Mouse (Mus musculus): ENCODE results near the gene Slc15a1. TPM values are rescaled to one million over a fixed set of nuclear protein-coding genes. Genes with fewer than 3 reads are reported as not detected.

Gene Slc15a1
- polyA plus RNA-seq (2012; rRNA removed): 0.03 and 0.07 TPM in 2 replicates

GRCm38 (mm10) chr14:121504781-121505484, at the start of gene Slc15a1:
Gene Slc15a1 (minus strand): TSS chr14:121505252.
- no peak for DNase-seq (ENCODE audit: low read depth)
- TF ChIP-seq CTCF (IDR thresholded peaks at IDR 0.05; ENCODE audit: borderline replicate concordance, extremely low read depth, insufficient read depth, insufficient read length) (no peak), POLR2A (IDR thresholded peaks at IDR 0.05; ENCODE audit: borderline replicate concordance, extremely low read depth, insufficient read depth, insufficient read length, poor library complexity, severe bottlenecking) (no peak)

GRCm38 (mm10) chr14:121553785-121554184, 48.7 kb upstream of the Slc15a1 start:
- TF ChIP-seq CTCF (IDR thresholded peaks at IDR 0.05; ENCODE audit: borderline replicate concordance, extremely low read depth, insufficient read depth, insufficient read length): no peak
- no peak for DNase-seq (ENCODE audit: low read depth)

- DNase-seq (ENCODE audit: low read depth): no peak
- TF ChIP-seq CTCF (IDR thresholded peaks at IDR 0.05; ENCODE audit: borderline replicate concordance, extremely low read depth, insufficient read depth, insufficient read length) (no peak), POLR2A (IDR thresholded peaks at IDR 0.05; ENCODE audit: borderline replicate concordance, extremely low read depth, insufficient read depth, insufficient read length, poor library complexity, severe bottlenecking) (no peak)
These were observed 47.5 kb upstream of the Slc15a1 start for GRCm38 (mm10) chr14:121552586-121552985.

GRCm38 (mm10) chr14:121549834-121550233, 44.8 kb upstream of the Slc15a1 start:
- TF ChIP-seq CTCF (IDR thresholded peaks at IDR 0.05; ENCODE audit: borderline replicate concordance, extremely low read depth, insufficient read depth, insufficient read length): no peak
- TF ChIP-seq POLR2A (IDR thresholded peaks at IDR 0.05; ENCODE audit: borderline replicate concordance, extremely low read depth, insufficient read depth, insufficient read length, poor library complexity, severe bottlenecking): no peak
- no peak for DNase-seq (ENCODE audit: low read depth)

- TF ChIP-seq POLR2A (IDR thresholded peaks at IDR 0.05; ENCODE audit: borderline replicate concordance, extremely low read depth, insufficient read depth, insufficient read length, poor library complexity, severe bottlenecking) (no peak), CTCF (IDR thresholded peaks at IDR 0.05; ENCODE audit: borderline replicate concordance, extremely low read depth, insufficient read depth, insufficient read length) (no peak)
- peak; percentile 10 for DNase-seq (ENCODE audit: low read depth)
These were observed 42.7 kb upstream of the Slc15a1 start for GRCm38 (mm10) chr14:121547745-121548144.

GRCm38 (mm10) chr14:121546621-121547020, 41.6 kb upstream of the Slc15a1 start:
- no peak for DNase-seq (ENCODE audit: low read depth)
- no peak for TF ChIP-seq CTCF (IDR thresholded peaks at IDR 0.05; ENCODE audit: borderline replicate concordance, extremely low read depth, insufficient read depth, insufficient read length)
- no peak for TF ChIP-seq POLR2A (IDR thresholded peaks at IDR 0.05; ENCODE audit: borderline replicate concordance, extremely low read depth, insufficient read depth, insufficient read length, poor library complexity, severe bottlenecking)

GRCm38 (mm10) chr14:121545551-121546331, 40.7 kb upstream of the Slc15a1 start:
- no peak for DNase-seq (ENCODE audit: low read depth)
- TF ChIP-seq CTCF (IDR thresholded peaks at IDR 0.05; ENCODE audit: borderline replicate concordance, extremely low read depth, insufficient read depth, insufficient read length): no peak

- no peak for TF ChIP-seq CTCF (IDR thresholded peaks at IDR 0.05; ENCODE audit: borderline replicate concordance, extremely low read depth, insufficient read depth, insufficient read length)
- TF ChIP-seq POLR2A (IDR thresholded peaks at IDR 0.05; ENCODE audit: borderline replicate concordance, extremely low read depth, insufficient read depth, insufficient read length, poor library complexity, severe bottlenecking): no peak
- DNase-seq (ENCODE audit: low read depth): no peak
These were observed 36.2 kb upstream of the Slc15a1 start for GRCm38 (mm10) chr14:121541262-121541661.

GRCm38 (mm10) chr14:121534501-121534900, 29.4 kb upstream of the Slc15a1 start:
- no peak for DNase-seq (ENCODE audit: low read depth)

GRCm38 (mm10) chr14:121530853-121531252, 25.8 kb upstream of the Slc15a1 start:
- DNase-seq (ENCODE audit: low read depth): no peak
- no peak for TF ChIP-seq POLR2A (IDR thresholded peaks at IDR 0.05; ENCODE audit: borderline replicate concordance, extremely low read depth, insufficient read depth, insufficient read length, poor library complexity, severe bottlenecking)
- no peak for TF ChIP-seq CTCF (IDR thresholded peaks at IDR 0.05; ENCODE audit: borderline replicate concordance, extremely low read depth, insufficient read depth, insufficient read length)

More at GRCm38 (mm10) chr14:121534501-121534900, 29.4 kb upstream of the Slc15a1 start:
- no peak for TF ChIP-seq POLR2A (IDR thresholded peaks at IDR 0.05; ENCODE audit: borderline replicate concordance, extremely low read depth, insufficient read depth, insufficient read length, poor library complexity, severe bottlenecking)
- TF ChIP-seq CTCF (IDR thresholded peaks at IDR 0.05; ENCODE audit: borderline replicate concordance, extremely low read depth, insufficient read depth, insufficient read length): no peak

- TF ChIP-seq POLR2A (IDR thresholded peaks at IDR 0.05; ENCODE audit: borderline replicate concordance, extremely low read depth, insufficient read depth, insufficient read length, poor library complexity, severe bottlenecking): no peak
- TF ChIP-seq CTCF (IDR thresholded peaks at IDR 0.05; ENCODE audit: borderline replicate concordance, extremely low read depth, insufficient read depth, insufficient read length): no peak
These were observed 22.8 kb upstream of the Slc15a1 start for GRCm38 (mm10) chr14:121527883-121528282.

GRCm38 (mm10) chr14:121527201-121527600, 22.1 kb upstream of the Slc15a1 start:
- DNase-seq (ENCODE audit: low read depth): no peak
- TF ChIP-seq CTCF (IDR thresholded peaks at IDR 0.05; ENCODE audit: borderline replicate concordance, extremely low read depth, insufficient read depth, insufficient read length) (no peak), POLR2A (IDR thresholded peaks at IDR 0.05; ENCODE audit: borderline replicate concordance, extremely low read depth, insufficient read depth, insufficient read length, poor library complexity, severe bottlenecking) (no peak)

More at GRCm38 (mm10) chr14:121527883-121528282, 22.8 kb upstream of the Slc15a1 start:
- no peak for DNase-seq (ENCODE audit: low read depth)

Data from brain, embryonic 14.5 days (tissue).